Mouse (Mus musculus): Measurements from ENCODE around the gene Mrps35.

DNA sequence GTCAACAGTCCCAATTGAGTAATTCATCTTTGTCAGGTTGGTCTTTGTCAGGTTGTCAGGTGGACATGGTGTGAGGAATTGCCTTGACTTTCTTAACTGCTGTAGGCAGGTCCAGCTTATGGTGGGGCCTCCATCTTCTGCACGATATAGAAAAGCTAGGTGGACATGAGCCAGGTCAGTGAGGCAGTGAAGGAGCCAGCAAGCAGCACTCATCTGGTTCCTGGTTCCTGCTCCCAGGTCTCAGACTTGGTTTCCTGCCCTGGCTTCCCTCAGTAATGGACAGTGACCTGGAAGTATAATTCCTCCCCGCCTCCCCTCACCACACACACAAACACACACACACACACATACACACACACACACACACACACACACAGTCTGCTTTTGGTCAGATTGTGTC is 47.2 kb upstream of the Mrps35 start:
- no peak for TF ChIP-seq CHD2 (IDR thresholded peaks at IDR 0.05; ENCODE audit: low read depth, low read length)
- TF ChIP-seq HCFC1 (IDR thresholded peaks at IDR 0.05; ENCODE audit: borderline replicate concordance, insufficient read depth, low read length) = no peak
- TF ChIP-seq MAFK (IDR thresholded peaks at IDR 0.05; ENCODE audit: insufficient read depth, low read depth, low read length) = no peak

Measured in ES-E14 (cell line).